In the genomic region with DNA sequence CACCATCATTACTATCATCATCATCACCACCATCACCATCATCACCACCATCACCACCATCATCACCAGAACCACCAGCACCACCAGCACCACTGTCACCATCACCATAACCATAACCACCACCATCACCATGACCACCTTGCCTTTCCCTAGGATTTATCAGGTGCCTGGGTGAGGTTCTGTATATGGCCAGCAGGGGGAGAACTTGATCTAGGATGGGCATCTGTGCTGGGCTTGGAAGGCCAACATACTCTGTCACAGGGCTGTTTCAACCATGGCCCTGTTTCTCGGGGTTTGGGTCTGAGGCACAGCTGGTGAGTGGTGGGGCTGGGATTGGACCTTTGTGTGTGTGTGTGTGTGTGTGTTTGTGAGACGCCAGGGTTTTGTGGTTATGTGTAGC, we compare ENCODE assay signal across 7 mouse cellular contexts. TPM values are rescaled to one million over a fixed set of nuclear protein-coding genes. Genes with fewer than 3 reads are reported as not detected.
DNase-seq lines count a peak whose midpoint lies in the region; ATAC-seq and TF ChIP-seq lines count a peak whose summit lies in the region.

No protein-coding gene starts in this region.

- no peak for TF ChIP-seq EP300 in stomach, postnatal 0 days (optimal IDR thresholded peaks at IDR 0.05)

- no peak overlapping the region for H3K4me2 ChIP-seq in hindbrain, embryonic 12.5 days (replicated peaks)
- H3K4me2 ChIP-seq in embryonic facial prominence, embryonic 11.5 days (ENCODE audit: low read depth, low read length): no peak overlapping the region
- H3K4me2 ChIP-seq in stomach, postnatal 0 days (replicated peaks; ENCODE audit: low read depth): no peak overlapping the region

- DNase-seq in hindbrain, embryonic 10.5 days (ENCODE audit: low spot score): peak; percentile 53
- DNase-seq in 416B (ENCODE audit: low read depth): peak; percentile 78
- DNase-seq in embryonic facial prominence, embryonic 11.5 days (ENCODE audit: low spot score): peak; percentile 76
- peak; percentile 35 for DNase-seq in lung, postnatal 25 days (ENCODE audit: low spot score)
- DNase-seq in stomach, postnatal 0 days (ENCODE audit: low spot score): peak; percentile 52

- no peak overlapping the region for H3K9ac ChIP-seq in hindbrain, embryonic 12.5 days
- H3K9ac ChIP-seq in embryonic facial prominence, embryonic 11.5 days (replicated peaks; ENCODE audit: low read length): no peak overlapping the region
- H3K9ac ChIP-seq in stomach, postnatal 0 days (ENCODE audit: low read length): no peak overlapping the region

- TF ChIP-seq CTCF in stomach, postnatal 0 days (IDR thresholded peaks at IDR 0.05; ENCODE audit: low read depth): peak; percentile 86

- H3K27me3 ChIP-seq in hindbrain, embryonic 10.5 days (ENCODE audit: insufficient read depth, poor library complexity, severe bottlenecking): no peaks in the 10 kb centered on the region
- peaks cover 10% of the 10 kb centered on the region; the same call in 1 of the 2 replicates for H3K27me3 ChIP-seq in hindbrain, embryonic 12.5 days
- H3K27me3 ChIP-seq in embryonic facial prominence, embryonic 11.5 days (ENCODE audit: control insufficient read depth, insufficient read depth, low read length): no peaks in the 10 kb centered on the region; the same call in 1 of the 2 replicates
- no peaks in the 10 kb centered on the region for H3K27me3 ChIP-seq in stomach, postnatal 0 days (ENCODE audit: control insufficient read depth, insufficient read depth, low read length)

- no peak for ATAC-seq in hindbrain, embryonic 12.5 days (ENCODE audit: low FRiP score)
- ATAC-seq in CD4-positive, CD25-positive, alpha-beta regulatory T cell, adult 4 months: peak; percentile 40
- no peak for ATAC-seq in embryonic facial prominence, embryonic 11.5 days (replicated peaks; ENCODE audit: insufficient number of reproducible peaks, low FRiP score, low TSS enrichment, low read depth)
- 0 out of 2 replicates have a peak, but pooled peaks have one; percentile 24 for ATAC-seq in stomach, postnatal 0 days (ENCODE audit: low FRiP score, low TSS enrichment)

- H3K4me1 ChIP-seq in hindbrain, embryonic 10.5 days (replicated peaks): peaks cover 23% of the 10 kb centered on the region
- H3K4me1 ChIP-seq in hindbrain, embryonic 12.5 days: peaks cover 8% of the 10 kb centered on the region; the same call in 1 of the 2 replicates
- no peaks in the 10 kb centered on the region for H3K4me1 ChIP-seq in embryonic facial prominence, embryonic 11.5 days (ENCODE audit: control insufficient read depth, insufficient read depth, low read length)
- no peaks in the 10 kb centered on the region for H3K4me1 ChIP-seq in stomach, postnatal 0 days (replicated peaks; ENCODE audit: control insufficient read depth, insufficient read depth)

- no peaks in the 10 kb centered on the region for H3K9me3 ChIP-seq in hindbrain, embryonic 10.5 days
- H3K9me3 ChIP-seq in hindbrain, embryonic 12.5 days (replicated peaks): no peaks in the 10 kb centered on the region
- H3K9me3 ChIP-seq in embryonic facial prominence, embryonic 11.5 days (replicated peaks; ENCODE audit: control insufficient read depth, low read length): no peaks in the 10 kb centered on the region
- H3K9me3 ChIP-seq in stomach, postnatal 0 days (ENCODE audit: control insufficient read depth, low read length): no peaks in the 10 kb centered on the region

- H3K4me3 ChIP-seq in hindbrain, embryonic 10.5 days: no peak overlapping the region
- H3K4me3 ChIP-seq in hindbrain, embryonic 12.5 days: no peak overlapping the region
- no peak overlapping the region for H3K4me3 ChIP-seq in embryonic facial prominence, embryonic 11.5 days (ENCODE audit: low read depth, low read length)
- no peak overlapping the region for H3K4me3 ChIP-seq in stomach, postnatal 0 days (ENCODE audit: low read depth, low read length)

- H3K27ac ChIP-seq in hindbrain, embryonic 10.5 days: no peak overlapping the region
- H3K27ac ChIP-seq in hindbrain, embryonic 12.5 days: no peak overlapping the region
- no peak overlapping the region for H3K27ac ChIP-seq in embryonic facial prominence, embryonic 11.5 days (replicated peaks; ENCODE audit: low read depth, low read length)
- no peak overlapping the region for H3K27ac ChIP-seq in stomach, postnatal 0 days (replicated peaks)

- no peaks in the 10 kb centered on the region for H3K36me3 ChIP-seq in hindbrain, embryonic 10.5 days
- no peaks in the 10 kb centered on the region for H3K36me3 ChIP-seq in hindbrain, embryonic 12.5 days
- H3K36me3 ChIP-seq in embryonic facial prominence, embryonic 11.5 days (replicated peaks; ENCODE audit: control insufficient read depth, insufficient read depth, low read depth, low read length): no peaks in the 10 kb centered on the region
- H3K36me3 ChIP-seq in stomach, postnatal 0 days (ENCODE audit: control insufficient read depth, insufficient read depth, low read length): no peaks in the 10 kb centered on the region

- WGBS in hindbrain, embryonic 10.5 days: 77% methylated on average over 2 of the region's 2 CpGs
- WGBS in hindbrain, embryonic 12.5 days: 58% methylated on average over 2 of the region's 2 CpGs
- WGBS in embryonic facial prominence, embryonic 11.5 days: 55% methylated on average over 2 of the region's 2 CpGs
- WGBS in stomach, postnatal 0 days: 73% methylated on average over 2 of the region's 2 CpGs

RNA-seq across cellular contexts. Expression of a gene that starts 16.6 kb away (rescaled TPM):
- 21.3 and 25.9 TPM in 2 replicates for polyA plus RNA-seq in hindbrain, embryonic 10.5 days (2016; fragmentation: Nextera tagmentation; extraction: Ambion mirVana)
- 22.7 and 23.3 TPM in 2 replicates for polyA plus RNA-seq in hindbrain, embryonic 12.5 days (2016; fragmentation: Nextera tagmentation; extraction: Ambion mirVana)
- polyA plus RNA-seq in CD4-positive, CD25-positive, alpha-beta regulatory T cell, adult 4 months (2017; shearing (Covaris generic)): 1,000 to 10,000 TPM; 1,726 to 2,325 TPM
- polyA plus RNA-seq in embryonic facial prominence, embryonic 11.5 days (2014; fragmentation: Nextera tagmentation; extraction: Ambion mirVana): 25.2 and 25.4 TPM in 2 replicates
- 30.5 and 34.0 TPM in 2 replicates for polyA plus RNA-seq in stomach, postnatal 0 days (2015; fragmentation: Nextera tagmentation; extraction: Ambion mirVana)

RNA-seq across cellular contexts. Expression of a gene that starts 47.8 kb away (rescaled TPM):
- 0.17 TPM in 1 of 2 replicates, not detected in the other for polyA plus RNA-seq in hindbrain, embryonic 10.5 days (2016; fragmentation: Nextera tagmentation; extraction: Ambion mirVana)
- 4.6 and 19.3 TPM in 2 replicates for polyA plus RNA-seq in hindbrain, embryonic 12.5 days (2016; fragmentation: Nextera tagmentation; extraction: Ambion mirVana)
- polyA plus RNA-seq in CD4-positive, CD25-positive, alpha-beta regulatory T cell, adult 4 months (2017; shearing (Covaris generic)): not detected
- 0.34 and 0.61 TPM in 2 replicates for polyA plus RNA-seq in embryonic facial prominence, embryonic 11.5 days (2014; fragmentation: Nextera tagmentation; extraction: Ambion mirVana)
- polyA plus RNA-seq in stomach, postnatal 0 days (2015; fragmentation: Nextera tagmentation; extraction: Ambion mirVana): 0.05 TPM in 1 of 2 replicates, not detected in the other

Comparison
In these comparisons a context has a peak if more than half of its experiments do, and no peak if none do; other contexts are left out.
1. ATAC-seq: peak in CD4-positive, CD25-positive, alpha-beta regulatory T cell, adult 4 months (single experiment) and stomach, postnatal 0 days (single experiment); none in hindbrain, embryonic 12.5 days (single experiment) and embryonic facial prominence, embryonic 11.5 days (single experiment).
2. RNA of a gene that starts 16.6 kb away (polyA plus RNA-seq): 1,726 to 2,325 TPM in CD4-positive, CD25-positive, alpha-beta regulatory T cell, adult 4 months; 30.5 to 34.0 TPM in stomach, postnatal 0 days, 21.3 to 25.9 TPM in hindbrain, embryonic 10.5 days, 25.2 to 25.4 TPM in embryonic facial prominence, embryonic 11.5 days and 22.7 to 23.3 TPM in hindbrain, embryonic 12.5 days; every median in the first group is over 10 times any median in the second.
3. Peak in every context shown above with its lines, with median percentiles within 50 percentile points of each other: DNase-seq.